8 mouse cellular contexts compared by ENCODE assay signal in the genomic region with DNA sequence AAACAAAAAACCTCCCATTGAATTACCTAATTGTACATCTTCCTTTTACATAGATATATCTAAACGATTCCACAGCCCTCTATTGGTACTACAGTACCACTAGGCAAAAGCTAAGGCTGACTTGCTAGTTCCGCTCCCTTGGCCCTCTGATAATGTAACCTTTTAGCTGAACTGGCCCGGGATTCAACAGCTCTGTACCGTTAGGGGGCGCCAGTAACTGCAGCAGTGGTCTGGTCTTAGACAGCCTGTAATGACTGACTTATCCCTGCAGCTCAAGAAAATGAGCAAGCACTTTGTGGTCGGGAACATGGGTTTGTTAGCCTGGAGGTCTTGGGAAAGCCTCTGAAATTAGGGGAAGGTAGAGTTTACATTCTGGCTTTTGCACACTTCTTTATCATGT. TPM values are rescaled to one million over a fixed set of nuclear protein-coding genes. Genes with fewer than 3 reads are reported as not detected.
DNase-seq lines count a peak whose midpoint lies in the region; ATAC-seq lines count a peak whose summit lies in the region.

No protein-coding gene starts in this region.

- H3K9me3 ChIP-seq in heart, embryonic 10.5 days: no peaks in the 10 kb centered on the region
- no peaks in the 10 kb centered on the region for H3K9me3 ChIP-seq in embryonic facial prominence, embryonic 11.5 days (replicated peaks; ENCODE audit: control insufficient read depth, low read length)

- H3K27ac ChIP-seq in heart, embryonic 10.5 days: no peak overlapping the region
- H3K27ac ChIP-seq in embryonic facial prominence, embryonic 11.5 days (replicated peaks; ENCODE audit: low read depth, low read length): no peak overlapping the region

- no peak overlapping the region for H3K9ac ChIP-seq in embryonic facial prominence, embryonic 11.5 days (replicated peaks; ENCODE audit: low read length)

- ATAC-seq in embryonic facial prominence, embryonic 11.5 days (replicated peaks; ENCODE audit: insufficient number of reproducible peaks, low FRiP score, low TSS enrichment, low read depth): no peak
- no peak for ATAC-seq in monocyte, adult 5-6 weeks (replicated peaks; ENCODE audit: insufficient number of reproducible peaks, low FRiP score, low TSS enrichment, poor library complexity, severe bottlenecking)

- H3K4me3 ChIP-seq in heart, embryonic 10.5 days: no peak overlapping the region
- no peak overlapping the region for H3K4me3 ChIP-seq in embryonic facial prominence, embryonic 11.5 days (ENCODE audit: low read depth, low read length)

- 0 out of 2 replicates have a peak, but pooled peaks cover under 1% of the 10 kb centered on the region for H3K4me1 ChIP-seq in heart, embryonic 10.5 days
- no peaks in the 10 kb centered on the region for H3K4me1 ChIP-seq in embryonic facial prominence, embryonic 11.5 days (ENCODE audit: control insufficient read depth, insufficient read depth, low read length)

- no peak overlapping the region for H3K4me2 ChIP-seq in embryonic facial prominence, embryonic 11.5 days (ENCODE audit: low read depth, low read length)

- no peaks in the 10 kb centered on the region for H3K27me3 ChIP-seq in heart, embryonic 10.5 days (ENCODE audit: insufficient read depth, poor library complexity, severe bottlenecking)
- no peaks in the 10 kb centered on the region for H3K27me3 ChIP-seq in embryonic facial prominence, embryonic 11.5 days (ENCODE audit: control insufficient read depth, insufficient read depth, low read length)
- H3K27me3 ChIP-seq in splenic B cell, adult 2 months (ENCODE audit: control insufficient read depth, insufficient read depth, low read length, poor library complexity, severe bottlenecking): no peaks in the 10 kb centered on the region

- peaks cover 5% of the 10 kb centered on the region; the same call in 1 of the 2 replicates for H3K36me3 ChIP-seq in heart, embryonic 10.5 days
- H3K36me3 ChIP-seq in embryonic facial prominence, embryonic 11.5 days (replicated peaks; ENCODE audit: control insufficient read depth, insufficient read depth, low read depth, low read length): peaks cover 4% of the 10 kb centered on the region; the same call in 1 of the 2 replicates
- H3K36me3 ChIP-seq in splenic B cell, adult 2 months (ENCODE audit: control insufficient read depth, insufficient read depth, low read length, poor library complexity, severe bottlenecking): no peaks in the 10 kb centered on the region

- DNase-seq in heart, adult 18-20 months: peak; percentile 13 to 50
- DNase-seq in heart, embryonic 10.5 days (ENCODE audit: low spot score): no peak
- DNase-seq in 416B (ENCODE audit: low read depth) (peak; percentile 49), liver (peak; percentile 52)
- DNase-seq in T-cell, adult 2 months (ENCODE audit: low spot score): peak; percentile 1
- DNase-seq in embryonic facial prominence, embryonic 11.5 days (ENCODE audit: low spot score): peak; percentile 60
- peak; percentile 54 for DNase-seq in splenic B cell, adult 2 months (ENCODE audit: low read depth, low spot score)

- WGBS in heart, embryonic 10.5 days: 48% methylated on average over 6 of the region's 6 CpGs
- WGBS in embryonic facial prominence, embryonic 11.5 days: 45% methylated on average over 6 of the region's 6 CpGs

RNA-seq across cellular contexts. Expression of a gene that starts 39.9 kb away (rescaled TPM):
- total RNA-seq in heart, adult 18-20 months (2021): 10 to 100 TPM; 54.7 to 63.2 TPM
- polyA plus RNA-seq in heart, embryonic 10.5 days (2016; fragmentation: Nextera tagmentation; extraction: Ambion mirVana): 88.7 and 175 TPM in 2 replicates
- polyA plus RNA-seq in embryonic facial prominence, embryonic 11.5 days (2014; fragmentation: Nextera tagmentation; extraction: Ambion mirVana): 225 and 245 TPM in 2 replicates
- total RNA-seq in monocyte, adult 5-6 weeks (2017): 0.10 to 1.7 TPM in 2 of 3 replicates, not detected in the other

RNA-seq across cellular contexts. Expression of a gene that starts 56.1 kb away (rescaled TPM):
- total RNA-seq in heart, adult 18-20 months (2021): 10 to 100 TPM; 21.7 to 22.5 TPM
- polyA plus RNA-seq in heart, embryonic 10.5 days (2016; fragmentation: Nextera tagmentation; extraction: Ambion mirVana): 32.1 and 43.8 TPM in 2 replicates
- 57.7 and 61.6 TPM in 2 replicates for polyA plus RNA-seq in embryonic facial prominence, embryonic 11.5 days (2014; fragmentation: Nextera tagmentation; extraction: Ambion mirVana)
- total RNA-seq in monocyte, adult 5-6 weeks (2017): 19.5 to 42.0 TPM (median 24.1 TPM) in 3 replicates

Comparison
In these comparisons a context has a peak if more than half of its experiments do, and no peak if none do; other contexts are left out.
1. RNA of a gene that starts 39.9 kb away (total RNA-seq): 54.7 to 63.2 TPM in heart, adult 18-20 months; 0.10 to 1.7 TPM in monocyte, adult 5-6 weeks; every median in the first group is over 10 times any median in the second.